Comparison of ENCODE assay signal across 9 mouse cellular contexts in genomic region chr2:69035457-69035856, GRCm38 (mm10).
"Had no signal": no experiment of that assay in that cellular context is flagged by ENCODE, and none has a peak within 500 bp of the region (broad histone marks: within the 10 kb centered on the region; RNA-seq: fewer than 3 reads in every experiment).

No protein-coding gene starts in this region.

- H3K9me3 ChIP-seq: limb, embryonic 13.5 days; midbrain, embryonic 15.5 days had no signal

- ATAC-seq: midbrain, embryonic 15.5 days had no signal

- H3K4me1 ChIP-seq: limb, embryonic 13.5 days had no signal

- DNase-seq: kidney, adult 8-10 months; kidney, postnatal 36 days; lung, adult 18-20 months; right cerebral cortex, adult 18-20 months; right cerebral cortex, postnatal 25 days; thymus, postnatal 4 days had no signal

- H3K4me3 ChIP-seq: limb, embryonic 13.5 days; midbrain, embryonic 15.5 days had no signal

- H3K36me3 ChIP-seq: limb, embryonic 13.5 days; midbrain, embryonic 15.5 days had no signal

- H3K4me2 ChIP-seq: limb, embryonic 13.5 days; midbrain, embryonic 15.5 days had no signal

- H3K27ac ChIP-seq: limb, embryonic 13.5 days; liver, embryonic 14.5 days; midbrain, embryonic 15.5 days had no signal

- H3K27me3 ChIP-seq: limb, embryonic 13.5 days; midbrain, embryonic 15.5 days had no signal

- H3K9ac ChIP-seq: limb, embryonic 13.5 days; liver, embryonic 14.5 days; midbrain, embryonic 15.5 days had no signal
